Mouse (Mus musculus) layer of hippocampus, postnatal 36 days (tissue): ENCODE measurements around the gene Ppp1r35. TPM values are rescaled to one million over a fixed set of nuclear protein-coding genes. Genes with fewer than 3 reads are reported as not detected.

ENCODE experiments used
- DNase-seq, 2 experiments: peaks; one replicate each; pipeline ENCODE4 v3.0.0; 2022
- total RNA-seq, 2 experiments: library from RNA; stranded (reverse); gene quantifications; 2 replicates each; pipeline ENCODE4 v1.2.3; 2021

Gene Ppp1r35
- total RNA-seq, 2 experiments from 2014 or later: 24.1 to 24.6 TPM

GRCm38 (mm10) chr5:137828694-137829093, 50.0 kb downstream of the Ppp1r35 start:
- no peak for DNase-seq

Other genes starting within 250 kb of the Ppp1r35 start
- gene Epo, start 245.6 kb upstream of the Ppp1r35 start, total RNA-seq: not detected
- gene Gnb2, start 245.3 kb upstream of the Ppp1r35 start, total RNA-seq: 100 to 1,000 TPM; 554 to 565 TPM
- 100 to 1,000 TPM; 127 to 138 TPM for gene Actl6b, start 225.3 kb upstream of the Ppp1r35 start, total RNA-seq
- 10 to 100 TPM; 13.4 to 16.1 TPM for gene Tfr2, start 209.0 kb upstream of the Ppp1r35 start, total RNA-seq
- gene Mospd3, start 177.8 kb upstream of the Ppp1r35 start, total RNA-seq: 10 to 100 TPM; 26.0 to 27.4 TPM
- gene Pcolce, start 165.1 kb upstream of the Ppp1r35 start, total RNA-seq: 1 to 10 TPM; 8.4 to 8.8 TPM
- gene Fbxo24, start 149.8 kb upstream of the Ppp1r35 start, total RNA-seq: under 1 TPM; 0.18 to 0.77 TPM
- 10 to 100 TPM; 21.8 to 25.3 TPM for gene Lrch4, start 149.7 kb upstream of the Ppp1r35 start, total RNA-seq
- 10 to 100 TPM; 18.6 to 23.9 TPM for gene Gm20605, start 149.7 kb upstream of the Ppp1r35 start, total RNA-seq
- 10 to 100 TPM; 10.1 to 13.3 TPM for gene Sap25, start 137.5 kb upstream of the Ppp1r35 start, total RNA-seq
- gene Irs3, start 133.1 kb upstream of the Ppp1r35 start, total RNA-seq: under 1 TPM; 0.15 to 0.28 TPM
- gene Agfg2, start 94.1 kb upstream of the Ppp1r35 start, total RNA-seq: 10 to 100 TPM; 57.7 to 61.1 TPM
- 10 to 100 TPM; 65.4 to 66.3 TPM for gene Nyap1, start 37.2 kb upstream of the Ppp1r35 start, total RNA-seq
- 100 to 1,000 TPM; 170 to 176 TPM for gene Tsc22d4, start 33.1 kb upstream of the Ppp1r35 start, total RNA-seq
- gene Mepce, start 8.8 kb downstream of the Ppp1r35 start, total RNA-seq: 10 to 100 TPM; 40.8 to 44.5 TPM
- 1 to 10 TPM; 5.2 to 7.1 TPM for gene Zcwpw1, start 8.9 kb downstream of the Ppp1r35 start, total RNA-seq
- 1 to 10 TPM in 1 of 2 experiments, under 1 TPM in 1; 0.67 to 1.3 TPM for gene Pilra, start 57.4 kb downstream of the Ppp1r35 start, total RNA-seq
- not detected for gene Pilrb1, start 79.3 kb downstream of the Ppp1r35 start, total RNA-seq
- gene Pilrb2, start 93.0 kb downstream of the Ppp1r35 start, total RNA-seq: not detected
- gene Cyp3a13, start 142.8 kb downstream of the Ppp1r35 start, total RNA-seq: under 1 TPM in 1 of 2 experiments, not detected in 1; 0.25 TPM
- gene Gjc3, start 184.2 kb downstream of the Ppp1r35 start, total RNA-seq: 10 to 100 TPM; 26.5 to 31.6 TPM
- gene Azgp1, start 202.7 kb downstream of the Ppp1r35 start, total RNA-seq: not detected
- gene Smok3a, start 242.4 kb downstream of the Ppp1r35 start, total RNA-seq: not detected
- gene Smok3b, start 242.6 kb downstream of the Ppp1r35 start, total RNA-seq: not detected